Mouse (Mus musculus) CH12.LX (cell line): ENCODE measurements around the gene Kcnj9. TPM values are rescaled to one million over a fixed set of nuclear protein-coding genes. Genes with fewer than 3 reads are reported as not detected.

Experiments
- DNase-seq: peaks from one replicate; pipeline ENCODE4 v3.0.0-alpha.2; 2013; ENCODE audit errors: extremely low read depth
- H3K27ac ChIP-seq: 2 replicates; pipeline ENCODE4 v1.5.1; 2012; ENCODE audit warnings: low read depth, mild to moderate bottlenecking, control low read depth, moderate library complexity; ENCODE audit not compliant: insufficient read depth
- H3K27me3 ChIP-seq: replicated peaks from 2 replicates; pipeline ENCODE3; 2012; ENCODE audit warnings: inconsistent platforms
- H3K36me3 ChIP-seq, 2 experiments: replicated peaks in 1 of 2; 2 replicates each; pipeline versions ENCODE3 to v1.6.1; 2012; ENCODE audit warnings: inconsistent platforms in 1 of 2, low read length in 1 of 2, mild to moderate bottlenecking in 1 of 2, mixed read lengths in 1 of 2, moderate library complexity in 1 of 2; ENCODE audit not compliant: control insufficient read depth in 1 of 2, insufficient read depth in 1 of 2
- H3K4me1 ChIP-seq, 2 experiments: 2 replicates each; pipeline ENCODE4 v1.6.1; 2012; ENCODE audit warnings: inconsistent platforms in 1 of 2, moderate library complexity in 1 of 2; ENCODE audit not compliant: insufficient read depth in 2 of 2, control insufficient read depth in 1 of 2
- H3K4me2 ChIP-seq: 2 replicates; pipeline ENCODE4 v1.6.1; 2012; ENCODE audit warnings: low read depth, mild to moderate bottlenecking, control low read depth; ENCODE audit not compliant: poor library complexity, insufficient read depth, severe bottlenecking
- H3K4me3 ChIP-seq, 3 experiments: fragments of 150-350 bp in 1 of 3; sonication (generic) in 1 of 3; replicated peaks in 1 of 3; 2 replicates each; pipeline versions ENCODE3 to v1.5.1; 2011 to 2012; ENCODE audit warnings: low read depth in 2 of 3, low read length in 2 of 3, mild to moderate bottlenecking in 2 of 3, moderate library complexity in 2 of 3, control low read depth in 1 of 3, improper control_type of control experiment in 1 of 3, inconsistent platforms in 1 of 3, mixed read lengths in 1 of 3; ENCODE audit not compliant: poor library complexity in 1 of 3
- H3K79me2 ChIP-seq: replicated peaks from 2 replicates; pipeline ENCODE4 v1.6.1; 2012; ENCODE audit warnings: mild to moderate bottlenecking, moderate library complexity; ENCODE audit not compliant: control insufficient read depth, poor library complexity, insufficient read depth, severe bottlenecking; ENCODE audit errors: extremely low read depth
- H3K9ac ChIP-seq: 2 replicates; pipeline ENCODE4 v1.6.1; 2012; ENCODE audit warnings: low read depth, mild to moderate bottlenecking, control low read depth, moderate library complexity; ENCODE audit not compliant: insufficient read depth
- H3K9me3 ChIP-seq: replicated peaks from 2 replicates; pipeline ENCODE3; 2012; ENCODE audit warnings: low read length, inconsistent platforms, mixed read lengths
- BHLHE40 ChIP-seq: IDR thresholded peaks from 2 replicates; pipeline ENCODE4 v1.6.1; 2011; ENCODE audit warnings: mild to moderate bottlenecking, low read depth, low read length, improper control_type of control experiment
- CHD1 ChIP-seq: IDR thresholded peaks from 2 replicates; pipeline ENCODE4 v1.6.1; 2012; ENCODE audit warnings: low read depth, low read length, improper control_type of control experiment, inconsistent platforms
- CHD2 ChIP-seq: IDR thresholded peaks from 2 replicates; pipeline ENCODE4 v1.6.1; 2011; ENCODE audit warnings: low read length, improper control_type of control experiment
- CTCF ChIP-seq, 2 experiments: IDR thresholded peaks in 1 of 2; conservative IDR thresholded peaks in 1 of 2; 2 replicates each; pipeline ENCODE4 v1.5.1; 2011 to 2012; ENCODE audit warnings: low read depth in 2 of 2, low read length in 2 of 2, improper control_type of control experiment in 1 of 2, inconsistent platforms in 1 of 2, mild to moderate bottlenecking in 1 of 2, moderate library complexity in 1 of 2
- HCFC1 ChIP-seq: IDR thresholded peaks from 2 replicates; pipeline ENCODE4 v1.6.1; 2012; ENCODE audit warnings: low read depth, mild to moderate bottlenecking, inconsistent platforms, low read length, improper control_type of control experiment
- IRF4 ChIP-seq: IDR thresholded peaks from 2 replicates; pipeline ENCODE4 v1.6.1; 2014; ENCODE audit warnings: low read depth, mild to moderate bottlenecking, inconsistent platforms, low read length, improper control_type of control experiment
- JUND ChIP-seq: conservative IDR thresholded peaks from 2 replicates; pipeline ENCODE4 v1.6.1; 2011; ENCODE audit warnings: low read depth, low read length, improper control_type of control experiment
- KAT2A ChIP-seq: IDR thresholded peaks from 2 replicates; pipeline ENCODE4 v1.6.1; 2012; ENCODE audit warnings: low read length, improper control_type of control experiment, inconsistent platforms; ENCODE audit not compliant: insufficient replicate concordance
- MAFK ChIP-seq: IDR thresholded peaks from 2 replicates; pipeline ENCODE4 v1.6.1; 2011; ENCODE audit warnings: low read length, improper control_type of control experiment; ENCODE audit not compliant: insufficient replicate concordance
- MAZ ChIP-seq: IDR thresholded peaks from 2 replicates; pipeline ENCODE4 v1.6.1; 2012; ENCODE audit warnings: low read depth, mild to moderate bottlenecking, inconsistent platforms, low read length, improper control_type of control experiment, moderate library complexity
- MEF2A ChIP-seq: IDR thresholded peaks from 2 replicates; pipeline ENCODE4 v1.6.1; 2014; ENCODE audit warnings: low read depth, mild to moderate bottlenecking, inconsistent platforms, low read length, improper control_type of control experiment, borderline replicate concordance
- MYC ChIP-seq: IDR thresholded peaks from 2 replicates; pipeline ENCODE4 v1.6.1; 2011; ENCODE audit warnings: low read depth, mild to moderate bottlenecking, improper control_type of control experiment, low read length
- NELFE ChIP-seq: IDR thresholded peaks from 2 replicates; pipeline ENCODE4 v1.6.1; 2011; ENCODE audit warnings: low read depth, low read length, improper control_type of control experiment
- NRF1 ChIP-seq: IDR thresholded peaks from 2 replicates; pipeline ENCODE4 v1.6.1; 2014; ENCODE audit warnings: low read depth, mild to moderate bottlenecking, inconsistent platforms, low read length, improper control_type of control experiment, moderate library complexity
- PAX5 ChIP-seq: IDR thresholded peaks from 2 replicates; pipeline ENCODE4 v1.6.1; 2012; ENCODE audit warnings: low read length, inconsistent platforms, mixed read lengths
- POLR2A ChIP-seq: IDR thresholded peaks from 2 replicates; pipeline ENCODE4 v1.6.1; 2011; ENCODE audit warnings: low read depth, mild to moderate bottlenecking, improper control_type of control experiment, low read length
- RAD21 ChIP-seq: IDR thresholded peaks from 2 replicates; pipeline ENCODE4 v1.6.1; 2011; ENCODE audit warnings: low read depth, mild to moderate bottlenecking, low read length, improper control_type of control experiment, moderate library complexity
- TCF12 ChIP-seq: IDR thresholded peaks from 2 replicates; pipeline ENCODE4 v1.6.1; 2014; ENCODE audit warnings: low read depth, mild to moderate bottlenecking, inconsistent platforms, low read length, improper control_type of control experiment
- USF1 ChIP-seq: IDR thresholded peaks from 2 replicates; pipeline ENCODE4 v1.6.1; 2014; ENCODE audit warnings: low read depth, mild to moderate bottlenecking, inconsistent platforms, low read length, improper control_type of control experiment
- USF2 ChIP-seq: conservative IDR thresholded peaks from 2 replicates; pipeline ENCODE4 v1.6.1; 2011; ENCODE audit warnings: low read depth, low read length, improper control_type of control experiment
- ZC3H11A ChIP-seq: IDR thresholded peaks from 2 replicates; pipeline ENCODE4 v1.6.1; 2012; ENCODE audit warnings: low read depth, mild to moderate bottlenecking, inconsistent platforms, low read length, improper control_type of control experiment
- ZKSCAN1 ChIP-seq: IDR thresholded peaks from 2 replicates; pipeline ENCODE4 v1.6.1; 2012; ENCODE audit warnings: low read depth, inconsistent platforms, low read length, improper control_type of control experiment, borderline replicate concordance
- ZNF384 ChIP-seq: IDR thresholded peaks from 2 replicates; pipeline ENCODE4 v1.6.1; 2012; ENCODE audit warnings: low read depth, low read length, improper control_type of control experiment, inconsistent platforms
- dilution Hi-C: fragments of 300-500 bp; cut with MboI; formaldehyde crosslinking; loops from 2 replicates; pipeline ENCODE4 v1.14.3; 2020; ENCODE audit warnings: low sequenced_read_pairs; ENCODE audit not compliant: extremely low pct_unique_long_range_greater_than_20kb, extremely low pct_ligation_motif_present
- in situ Hi-C: fragments of 300-500 bp; cut with MboI; formaldehyde crosslinking; loops from 3 replicates; pipeline ENCODE4 v1.14.3; 2019; ENCODE audit warnings: low sequenced_read_pairs, low pct_ligation_motif_present, low pct_unique_long_range_greater_than_20kb, mixed read lengths
- polyA plus RNA-seq: library from polyadenylated mRNA; unstranded; fragments of >175 nt; gene quantifications from 2 replicates; pipeline ENCODE4 v1.2.1, GENCODE M21; 2012; ENCODE audit warnings: low read depth; ENCODE audit not compliant: insufficient read length
- total RNA-seq, 2 experiments: library from RNA; depleted of rRNA; stranded (reverse); fragments of 300-350 nt in 1 of 2; fragments of >200 nt in 1 of 2; gene quantifications; 2 replicates each; pipeline ENCODE4 v1.2.3; 2012 to 2014

The Kcnj9 gene
- total and polyA plus RNA-seq, 3 experiments: 0.04 to 0.10 TPM; not detected in 1

- H3K4me2 ChIP-seq: no peak overlapping the region
- no peak overlapping the region for H3K9ac ChIP-seq
- H3K4me3 ChIP-seq: no peak overlapping the region
- H3K4me1 ChIP-seq: peaks cover 14 to 50% of the 10 kb centered on the region in 2 experiments
- H3K27me3 ChIP-seq: no peaks in the 10 kb centered on the region
- in situ Hi-C loops (no loop called here), dilution Hi-C loops (no loop called here)
- H3K9me3 ChIP-seq: no peaks in the 10 kb centered on the region
- DNase-seq: peak; percentile 27
- H3K27ac ChIP-seq: no peak overlapping the region
- H3K79me2 ChIP-seq: no peaks in the 10 kb centered on the region
- TF ChIP-seq USF1 (no peak), ZKSCAN1 (no peak), CTCF (conservative IDR thresholded peaks at IDR 0.05 in 1 of 2, IDR thresholded peaks at IDR 0.05 in 1 of 2; ENCODE audit: low read depth in 2 of 2, low read length in 2 of 2) (peak in 1 of 2 experiments; percentile 23; a peak in 1 of 4 replicates)
- no peaks in the 10 kb centered on the region for H3K36me3 ChIP-seq
Observed at GRCm38 (mm10) chr1:172281522-172282254, 47.4 kb downstream of the Kcnj9 start.

DNA sequence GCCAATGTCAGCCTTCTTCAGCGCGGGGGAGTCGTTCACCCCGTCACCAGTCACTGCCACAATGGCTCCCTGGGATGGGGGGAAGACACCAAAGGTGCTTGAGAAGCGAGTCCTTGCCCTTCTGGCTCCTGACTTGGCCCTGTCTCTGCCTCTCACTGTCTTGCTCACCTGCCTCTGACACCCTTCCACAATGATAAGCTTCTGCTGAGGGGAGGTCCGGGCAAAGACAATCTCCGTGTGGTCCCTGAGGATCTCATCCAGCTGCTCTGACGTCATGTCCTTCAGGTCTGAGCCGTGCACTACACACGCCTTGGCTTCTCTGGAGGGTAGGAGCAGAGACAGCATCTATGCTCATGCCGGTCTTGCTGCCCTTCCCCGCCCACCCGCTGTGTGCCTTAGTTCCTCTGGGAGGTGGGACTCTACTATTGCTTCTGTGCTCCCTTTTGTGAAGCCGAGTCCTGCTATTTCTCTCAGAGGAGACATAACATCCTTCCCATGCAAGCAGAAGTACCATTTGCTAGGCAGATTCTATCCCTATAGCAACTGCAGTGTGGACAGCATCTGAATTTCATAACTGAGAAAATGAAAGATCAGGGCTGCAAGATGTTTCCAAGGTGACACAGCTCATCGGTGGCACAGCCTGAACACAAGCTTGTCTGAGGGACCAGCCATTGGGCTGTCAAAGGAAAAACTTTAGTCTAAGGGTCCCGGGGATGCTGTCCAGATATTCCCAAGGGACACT is 49.2 kb downstream of the Kcnj9 start:
- Histone ChIP-seq H3K4me2 (no peak overlapping the region), H3K9me3 (no peaks in the 10 kb centered on the region), H3K4me1 (peaks cover 14 to 53% of the 10 kb centered on the region in 2 experiments), H3K9ac (no peak overlapping the region), H3K79me2 (no peaks in the 10 kb centered on the region), H3K27ac (no peak overlapping the region), H3K36me3 (no peaks in the 10 kb centered on the region), H3K27me3 (no peaks in the 10 kb centered on the region), H3K4me3 (no peak overlapping the region)
- dilution Hi-C loops (no loop called here), in situ Hi-C loops (no loop called here)
- DNase-seq: no peak
- TF ChIP-seq NELFE: no peak
- no peak for TF ChIP-seq USF1
- no peak for TF ChIP-seq NRF1
- TF ChIP-seq POLR2A: no peak
- no peak for TF ChIP-seq MAFK
- TF ChIP-seq CHD1: no peak

DNA sequence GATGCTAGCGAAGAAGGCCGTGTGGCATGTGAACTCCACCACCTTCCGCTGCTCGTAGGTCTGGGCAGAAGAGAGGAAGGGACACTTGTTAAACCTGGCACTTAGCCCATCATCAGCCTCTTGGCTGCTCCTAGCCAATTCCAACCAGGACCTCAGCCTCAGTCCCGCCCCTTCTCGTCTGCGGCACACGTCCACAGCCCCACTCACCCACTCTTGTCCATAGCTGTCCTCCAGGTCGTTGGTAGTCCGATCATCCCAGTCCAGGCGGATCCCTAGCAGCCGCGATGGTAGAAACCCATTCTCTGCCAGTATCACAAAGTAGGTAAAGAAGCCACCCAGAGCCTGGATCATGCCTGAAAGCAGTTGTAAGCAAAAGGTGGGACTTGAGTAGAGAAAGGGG is 50.8 kb downstream of the Kcnj9 start:
- Histone ChIP-seq H3K4me3 (no peak overlapping the region), H3K79me2 (no peaks in the 10 kb centered on the region), H3K4me1 (peaks cover 14 to 53% of the 10 kb centered on the region in 2 experiments), H3K9me3 (no peaks in the 10 kb centered on the region), H3K27ac (no peak overlapping the region), H3K36me3 (no peaks in the 10 kb centered on the region), H3K4me2 (no peak overlapping the region), H3K27me3 (no peaks in the 10 kb centered on the region), H3K9ac (no peak overlapping the region)
- DNase-seq: no peak
- dilution Hi-C loops (no loop called here), in situ Hi-C loops (no loop called here)
- TF ChIP-seq ZC3H11A (no peak), JUND (no peak), NRF1 (no peak), MEF2A (no peak), ZNF384 (no peak), RAD21 (no peak), IRF4 (no peak), CHD2 (no peak), BHLHE40 (no peak), CTCF (conservative IDR thresholded peaks at IDR 0.05 in 1 of 2, IDR thresholded peaks at IDR 0.05 in 1 of 2; ENCODE audit: low read depth in 2 of 2, low read length in 2 of 2) (no peak), HCFC1 (no peak), KAT2A (no peak), TCF12 (no peak), PAX5 (no peak), USF1 (no peak), MYC (no peak), USF2 (no peak), MAZ (no peak), MAFK (no peak)
